Mouse (Mus musculus) lung, adult 2 months (tissue): ENCODE data around the gene Exosc5. TPM values are rescaled to one million over a fixed set of nuclear protein-coding genes. Genes with fewer than 3 reads are reported as not detected.

Source experiments
- DNase-seq: peaks from one replicate; pipeline ENCODE4 v3.0.0; 2022
- H3K4me1 ChIP-seq: fragments of 200-500 bp; 2 replicates; pipeline ENCODE4 v1.6.1; 2011; ENCODE audit warnings: low read length; ENCODE audit not compliant: control insufficient read depth, insufficient read depth
- H3K4me3 ChIP-seq: fragments of 200-500 bp; replicated peaks from 2 replicates; pipeline ENCODE3; 2011; ENCODE audit warnings: low read depth, mild to moderate bottlenecking, control low read depth, low read length; ENCODE audit errors: extremely low read depth
- CTCF ChIP-seq: fragments of 200-500 bp; IDR thresholded peaks from 2 replicates; pipeline ENCODE4 v1.5.1; 2011; ENCODE audit warnings: mild to moderate bottlenecking, low read length, control low read depth; ENCODE audit not compliant: insufficient read depth
- POLR2A ChIP-seq: fragments of 200-500 bp; IDR thresholded peaks from 2 replicates; pipeline ENCODE4 v1.6.1; 2011; ENCODE audit warnings: low read depth, mild to moderate bottlenecking, control low read depth, low read length, borderline replicate concordance; ENCODE audit errors: extremely low read depth
- WGBS: fragments of 180-500 bp; shearing (Covaris S2); methylation state at CpG from one replicate; pipeline ENCODE4 v1.1.7; 2018; 5-methylcytosine and 5-hydroxymethylcytosine counted together
- polyA plus RNA-seq: library from polyadenylated mRNA; depleted of rRNA; stranded (reverse); fragments of >200 nt; gene quantifications from 2 replicates; pipeline ENCODE4 v1.2.3, GENCODE M21; 2012

Gene Exosc5
- polyA plus RNA-seq, 1 experiment = 53.1 TPM

- Histone ChIP-seq H3K4me1 (no peaks in the 10 kb centered on the region), H3K4me3 (no peak overlapping the region)
- no peak for TF ChIP-seq POLR2A
- no peak for TF ChIP-seq CTCF
- no peak for DNase-seq
- WGBS = 32% methylated on average over 3 of the region's 3 CpGs
These were observed 22.6 kb upstream of the Exosc5 start for GRCm38 (mm10) chr7:25636373-25636772.

- H3K4me3 ChIP-seq = no peak overlapping the region
- TF ChIP-seq POLR2A (no peak), CTCF (no peak)
- WGBS = 88% methylated on average over 5 of the region's 5 CpGs
- no peaks in the 10 kb centered on the region for H3K4me1 ChIP-seq
- DNase-seq = no peak
These were observed 21.9 kb upstream of the Exosc5 start for GRCm38 (mm10) chr7:25637099-25637498.

GRCm38 (mm10) chr7:25639754-25640153 lies 19.2 kb upstream of the Exosc5 start:
- TF ChIP-seq CTCF = no peak
- Histone ChIP-seq H3K4me3 (no peak overlapping the region), H3K4me1 (no peaks in the 10 kb centered on the region)
- 95% methylated on average over 4 of the region's 4 CpGs for WGBS
- no peak for DNase-seq

- Histone ChIP-seq H3K4me1 (no peaks in the 10 kb centered on the region; the same call in 1 of the 2 replicates), H3K4me3 (no peak overlapping the region)
- DNase-seq = no peak
- WGBS = 46% methylated on average over 10 of the region's 10 CpGs
- no peak for TF ChIP-seq POLR2A
- no peak for TF ChIP-seq CTCF
These were observed 14.8 kb upstream of the Exosc5 start for GRCm38 (mm10) chr7:25644136-25644535.

GRCm38 (mm10) chr7:25644631-25645030 lies 14.3 kb upstream of the Exosc5 start:
- H3K4me1 ChIP-seq = no peaks in the 10 kb centered on the region; the same call in 1 of the 2 replicates
- 67% methylated on average over 4 of the region's 4 CpGs for WGBS

GRCm38 (mm10) chr7:25645074-25645473 lies 13.9 kb upstream of the Exosc5 start:
- 62% methylated on average over 14 of the region's 14 CpGs for WGBS
- Histone ChIP-seq H3K4me1 (no peaks in the 10 kb centered on the region; the same call in 1 of the 2 replicates), H3K4me3 (no peak overlapping the region)
- no peak for TF ChIP-seq CTCF
- TF ChIP-seq POLR2A = no peak
- DNase-seq = no peak

More at GRCm38 (mm10) chr7:25644631-25645030, 14.3 kb upstream of the Exosc5 start:
- H3K4me3 ChIP-seq = no peak overlapping the region
- TF ChIP-seq CTCF (no peak), POLR2A (no peak)
- DNase-seq = no peak

- Histone ChIP-seq H3K4me3 (no peak overlapping the region), H3K4me1 (no peaks in the 10 kb centered on the region; the same call in 1 of the 2 replicates)
- whole genome bisulfite sequencing = 60% methylated on average over 5 of the region's 5 CpGs
- DNase-seq = no peak
- no peak for TF ChIP-seq POLR2A
- peak; percentile 27 for TF ChIP-seq CTCF
These were observed 11.3 kb upstream of the Exosc5 start for GRCm38 (mm10) chr7:25647574-25648123.

- Histone ChIP-seq H3K4me1 (no peaks in the 10 kb centered on the region; the same call in 1 of the 2 replicates), H3K4me3 (no peak overlapping the region)
- TF ChIP-seq POLR2A (no peak), CTCF (no peak)
- no peak for DNase-seq
- 36% methylated on average over 5 of the region's 5 CpGs for WGBS
These were observed 9.1 kb upstream of the Exosc5 start for GRCm38 (mm10) chr7:25649839-25650238.

GRCm38 (mm10) chr7:25651281-25651680 lies 7.7 kb upstream of the Exosc5 start:
- no peak for DNase-seq
- no peaks in the 10 kb centered on the region; the same call in 1 of the 2 replicates for H3K4me1 ChIP-seq
- H3K4me3 ChIP-seq = no peak overlapping the region
- WGBS = 79% methylated on average over 8 of the region's 8 CpGs
- TF ChIP-seq CTCF = peak; percentile 37
- no peak for TF ChIP-seq POLR2A

GRCm38 (mm10) chr7:25652244-25652759 lies 6.7 kb upstream of the Exosc5 start:
- Histone ChIP-seq H3K4me1 (no peaks in the 10 kb centered on the region; the same call in 1 of the 2 replicates), H3K4me3 (no peak overlapping the region)
- TF ChIP-seq CTCF (no peak), POLR2A (no peak)
- 57% methylated on average over 12 of the region's 12 CpGs for WGBS
- no peak for DNase-seq

- no peak for DNase-seq
- TF ChIP-seq POLR2A = no peak
- TF ChIP-seq CTCF = no peak
- H3K4me3 ChIP-seq = no peak overlapping the region
- WGBS = 71% methylated on average over 11 of the region's 11 CpGs
- H3K4me1 ChIP-seq = peaks cover 5% of the 10 kb centered on the region
These were observed 3.1 kb upstream of the Exosc5 start for GRCm38 (mm10) chr7:25655601-25656428.
